Mouse (Mus musculus): ENCODE measurements around the gene Crk. TPM values are rescaled to one million over a fixed set of nuclear protein-coding genes. Genes with fewer than 3 reads are reported as not detected.

Gene Crk
- total RNA-seq, 2 experiments from 2014 or later: 50.7 to 52.1 TPM

GRCm38 (mm10) chr11:75737806-75738476 is 58.9 kb downstream of the Crk start:
- no peak; the same call in 1 of the 2 replicates for ATAC-seq (ENCODE audit: poor library complexity, severe bottlenecking)

DNA sequence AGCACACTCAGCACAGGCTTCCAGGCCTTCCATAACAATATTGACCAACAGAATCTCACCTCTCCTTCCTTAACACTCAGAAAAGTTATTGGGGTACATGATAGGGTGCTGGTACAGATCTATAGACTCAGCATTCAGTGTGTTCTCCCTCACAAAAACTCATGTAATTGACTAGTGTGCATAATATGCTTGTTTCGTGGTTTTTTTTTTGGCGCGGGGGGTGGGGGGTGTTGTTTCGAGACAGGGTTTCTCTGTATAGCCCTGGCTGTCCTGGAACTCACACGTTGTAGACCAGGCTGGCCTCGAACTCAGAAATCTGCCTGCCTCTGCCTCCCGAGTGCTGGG is 59.4 kb downstream of the Crk start:
- no peak for ATAC-seq (ENCODE audit: poor library complexity, severe bottlenecking)

DNA sequence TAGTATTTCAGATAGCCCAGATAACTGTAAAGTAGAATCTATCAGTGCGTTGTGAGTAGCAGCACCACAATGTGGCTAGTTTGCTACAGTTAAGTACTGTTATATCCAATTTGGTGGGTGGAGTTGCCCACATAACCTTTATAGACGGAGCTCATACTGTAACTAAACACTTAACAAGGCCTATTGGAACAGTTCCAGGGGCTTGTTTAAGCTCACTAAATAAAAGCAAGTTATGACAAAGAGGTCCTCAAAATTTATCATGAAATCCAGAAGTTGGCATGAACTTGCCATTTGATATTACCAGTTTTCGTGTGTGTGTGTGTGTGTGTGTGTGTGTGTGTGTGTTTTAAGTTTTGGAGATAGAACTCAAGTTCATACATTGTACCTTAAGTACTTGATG is 61.1 kb downstream of the Crk start:
- no peak for ATAC-seq (ENCODE audit: poor library complexity, severe bottlenecking)

DNA sequence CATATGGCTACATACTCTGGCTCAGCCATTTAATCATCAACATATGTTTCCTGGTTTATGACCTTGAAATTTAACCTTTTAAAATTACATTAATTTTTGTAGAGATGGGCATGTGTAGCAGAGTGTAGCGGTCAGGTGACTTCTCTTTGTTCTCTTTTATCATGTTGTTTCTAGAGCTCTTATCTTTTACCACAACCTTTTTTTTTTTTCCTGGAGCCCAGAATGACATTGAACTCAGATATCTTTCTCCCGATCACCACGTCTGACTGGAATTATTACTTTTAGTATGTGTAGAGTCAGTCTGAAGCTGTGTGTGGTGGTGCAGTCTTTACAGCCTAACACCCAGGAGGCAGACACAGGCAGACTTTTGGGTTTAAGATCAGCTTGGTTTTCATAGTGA is 62.6 kb downstream of the Crk start:
- no peak for ATAC-seq (ENCODE audit: poor library complexity, severe bottlenecking)

DNA sequence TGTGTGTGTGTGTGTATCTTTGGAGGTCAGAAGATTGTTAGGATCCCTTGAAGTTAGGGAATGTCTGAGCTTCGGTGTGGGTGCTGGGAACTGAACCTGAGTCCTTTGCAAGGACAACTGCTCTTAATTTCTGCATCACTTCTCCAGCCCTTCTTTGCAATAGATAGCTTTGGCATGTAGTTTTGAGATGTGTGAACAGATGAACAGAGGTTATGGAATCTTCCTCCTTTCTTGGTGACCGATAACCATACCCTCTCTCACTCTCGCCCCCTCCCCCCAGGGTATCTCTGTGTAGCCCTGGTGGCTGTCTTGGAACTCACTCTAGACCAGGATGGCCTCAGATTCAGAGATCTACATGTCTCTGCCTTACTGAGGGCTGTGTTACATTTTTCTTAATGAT is 65.7 kb downstream of the Crk start:
- no peak for ATAC-seq (ENCODE audit: poor library complexity, severe bottlenecking)

DNA sequence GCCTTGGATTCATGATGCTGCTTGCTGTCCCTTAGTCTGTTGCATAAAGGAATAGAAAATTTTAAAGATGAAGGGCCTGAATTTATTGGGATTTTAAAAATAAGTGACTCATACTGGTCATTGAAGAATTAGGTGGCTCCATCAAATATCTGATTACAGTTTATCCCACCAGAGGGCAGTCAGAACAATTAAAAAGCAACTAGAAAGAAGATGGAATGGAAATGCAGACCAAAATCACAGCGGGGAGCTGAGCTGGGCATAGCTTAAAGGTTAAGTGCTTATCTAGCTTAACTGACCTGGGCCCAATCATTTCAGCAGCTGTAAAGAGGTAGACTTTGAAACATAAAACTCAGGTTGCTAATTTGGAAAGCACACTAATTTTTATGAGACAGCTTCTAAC is 71.5 kb downstream of the Crk start:
- no peak for ATAC-seq (ENCODE audit: poor library complexity, severe bottlenecking)

DNA sequence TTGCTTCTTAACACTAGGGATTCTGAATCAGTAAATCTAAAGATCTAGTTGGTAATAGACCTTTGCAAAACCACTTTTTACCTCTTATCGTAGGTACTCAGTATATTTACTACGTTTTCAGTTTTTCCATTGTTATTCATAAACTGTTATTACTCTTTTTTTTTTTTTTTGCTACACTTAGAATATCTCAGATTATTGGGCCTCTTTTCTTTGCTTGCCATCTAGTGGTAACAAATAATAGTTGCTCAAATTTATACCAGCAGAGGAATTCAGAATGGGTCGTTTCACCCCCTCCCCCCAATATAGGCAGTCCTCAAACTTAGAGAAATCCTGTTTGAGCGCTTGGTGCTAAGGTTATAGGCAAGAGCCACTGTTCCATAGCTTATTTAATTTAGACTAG is 72.0 kb downstream of the Crk start:
- ATAC-seq (ENCODE audit: poor library complexity, severe bottlenecking): no peak

Other genes starting within 250 kb of the Crk start
- gene Serpinf2, start 239.7 kb upstream of the Crk start, total RNA-seq (2015): 0.71 TPM in 1 of 2 replicates, not detected in the other
- gene Serpinf2, start 239.7 kb upstream of the Crk start, total RNA-seq (2017): not detected in 2 replicates
- 11.1 and 11.9 TPM in 2 replicates for gene Wdr81, start 224.5 kb upstream of the Crk start, total RNA-seq (2015)
- gene Wdr81, start 224.5 kb upstream of the Crk start, total RNA-seq (2017): 9.3 and 11.8 TPM in 2 replicates
- 3.1 and 7.8 TPM in 2 replicates for gene Tlcd2, start 217.5 kb upstream of the Crk start, total RNA-seq (2015)
- gene Tlcd2, start 217.5 kb upstream of the Crk start, total RNA-seq (2017): 4.6 and 5.4 TPM in 2 replicates
- gene Prpf8, start 192.4 kb upstream of the Crk start, total RNA-seq (2015): 91.3 and 102 TPM in 2 replicates
- 69.3 and 90.7 TPM in 2 replicates for gene Prpf8, start 192.4 kb upstream of the Crk start, total RNA-seq (2017)
- gene Rilp, start 169.2 kb upstream of the Crk start, total RNA-seq (2015): 0.98 and 1.2 TPM in 2 replicates
- 0.55 and 1.8 TPM in 2 replicates for gene Rilp, start 169.2 kb upstream of the Crk start, total RNA-seq (2017)
- gene Scarf1, start 165.7 kb upstream of the Crk start, total RNA-seq (2015): 0.41 and 1.1 TPM in 2 replicates
- 0.66 and 0.85 TPM in 2 replicates for gene Scarf1, start 165.7 kb upstream of the Crk start, total RNA-seq (2017)
- gene Slc43a2, start 147.6 kb upstream of the Crk start, total RNA-seq (2015): 30.6 and 32.3 TPM in 2 replicates
- 32.2 and 33.5 TPM in 2 replicates for gene Slc43a2, start 147.6 kb upstream of the Crk start, total RNA-seq (2017)
- gene Pitpna, start 91.2 kb upstream of the Crk start, total RNA-seq (2015): 387 and 430 TPM in 2 replicates
- gene Pitpna, start 91.2 kb upstream of the Crk start, total RNA-seq (2017): 178 and 226 TPM in 2 replicates
- 76.2 and 79.9 TPM in 2 replicates for gene Inpp5k, start 48.3 kb upstream of the Crk start, total RNA-seq (2015)
- gene Inpp5k, start 48.3 kb upstream of the Crk start, total RNA-seq (2017): 44.5 and 46.5 TPM in 2 replicates
- gene Myo1c, start 28.8 kb upstream of the Crk start, total RNA-seq (2015): 21.2 and 28.4 TPM in 2 replicates
- 25.3 and 29.2 TPM in 2 replicates for gene Myo1c, start 28.8 kb upstream of the Crk start, total RNA-seq (2017)
- 494 and 497 TPM in 2 replicates for gene Ywhae, start 53.6 kb downstream of the Crk start, total RNA-seq (2015)
- gene Ywhae, start 53.6 kb downstream of the Crk start, total RNA-seq (2017): 231 and 282 TPM in 2 replicates
- gene Doc2b, start 116.8 kb downstream of the Crk start, total RNA-seq (2015): not detected in 2 replicates
- not detected in 2 replicates for gene Doc2b, start 116.8 kb downstream of the Crk start, total RNA-seq (2017)